Mouse (Mus musculus) frontal cortex, postnatal 25 days (tissue): ENCODE results near the gene Cdkal1.

Source experiments
- DNase-seq, 2 experiments: peaks; one replicate each; pipeline ENCODE4 v3.0.0; 2022; ENCODE audit warnings: low spot score in 2 of 2

The Cdkal1 gene

DNA sequence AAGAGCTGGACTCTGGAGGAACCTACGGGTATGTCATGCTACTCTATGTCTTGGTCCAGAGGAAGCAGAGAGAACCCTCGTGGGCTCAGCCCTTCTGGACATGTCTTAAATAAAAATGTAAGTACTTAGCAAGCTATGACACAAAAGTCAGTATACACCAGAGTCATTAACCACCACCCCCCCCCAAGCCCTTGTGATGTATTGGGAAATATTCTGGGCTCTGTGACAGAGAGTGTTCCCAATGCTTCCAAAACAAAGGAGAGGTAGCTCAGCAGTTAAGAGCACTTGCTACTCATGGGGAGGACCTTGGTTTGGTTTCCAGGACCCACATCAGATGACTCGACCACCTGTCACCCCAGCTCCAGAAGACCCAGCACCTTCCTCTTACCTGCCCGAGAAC lies 606.9 kb downstream of the Cdkal1 start:
- no peak for DNase-seq

DNA sequence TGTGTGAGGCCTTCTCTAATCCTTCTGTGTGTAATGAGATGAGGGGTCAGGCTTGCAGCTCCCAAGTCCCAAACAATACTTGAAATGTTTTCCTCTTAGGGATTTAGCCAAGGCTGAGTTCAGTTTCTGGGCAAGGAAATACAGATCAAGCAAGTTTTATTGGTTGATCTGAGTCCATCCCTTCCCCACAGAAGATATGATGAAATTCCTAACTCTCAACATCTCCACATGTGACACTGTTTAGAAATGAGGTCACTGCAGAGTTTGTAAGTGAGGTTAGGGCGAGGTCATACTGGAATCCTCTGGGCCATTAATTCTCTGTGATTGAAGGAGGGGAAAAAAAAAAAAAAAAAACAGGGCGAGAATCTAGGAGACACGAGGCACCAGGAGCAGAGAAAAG lies 607.7 kb downstream of the Cdkal1 start:
- no peak for DNase-seq

DNA sequence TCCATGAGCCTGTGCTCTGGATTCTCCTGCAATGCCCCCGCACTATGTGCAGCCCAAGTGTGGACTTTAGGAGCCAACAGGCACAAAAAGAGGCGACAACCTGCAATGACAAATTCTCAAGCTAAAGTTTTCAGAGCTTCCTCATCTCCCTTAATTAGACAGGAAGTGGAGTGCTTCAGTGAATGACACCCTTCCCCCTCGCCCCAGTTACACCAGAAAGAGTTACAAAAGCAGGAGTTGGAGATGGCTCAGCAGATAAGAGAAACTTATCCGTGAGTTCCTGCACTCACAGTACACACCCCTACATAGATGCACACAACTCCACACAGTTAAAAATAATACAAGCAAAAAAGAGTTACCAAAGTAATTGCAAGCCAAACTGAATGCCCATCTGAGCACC lies 620.4 kb downstream of the Cdkal1 start:
- DNase-seq = no peak

DNA sequence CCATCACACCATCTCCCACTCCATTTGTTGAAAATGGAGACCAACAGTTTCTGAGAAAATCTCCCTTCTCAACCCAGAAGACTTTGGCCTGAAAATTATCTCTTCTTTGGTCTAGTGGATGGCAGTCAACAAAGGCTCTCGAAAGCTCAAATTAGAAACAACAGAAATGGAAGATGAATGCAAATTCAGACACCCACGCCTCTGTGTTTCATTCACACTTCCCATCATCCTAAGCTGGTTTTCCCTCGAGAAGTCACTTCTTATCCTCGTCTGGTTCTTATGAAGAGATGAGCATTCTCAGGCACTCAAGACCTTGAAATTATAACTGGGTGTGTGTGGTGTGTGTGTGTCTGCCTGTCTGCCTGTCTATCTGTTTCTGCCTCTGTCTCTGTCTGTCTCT lies 621.0 kb downstream of the Cdkal1 start:
- DNase-seq = no peak

GRCm38 (mm10) chr13:29233970-29234369 lies 621.5 kb downstream of the Cdkal1 start:
- no peak for DNase-seq

GRCm38 (mm10) chr13:29232681-29233080 lies 622.8 kb downstream of the Cdkal1 start:
- no peak for DNase-seq

GRCm38 (mm10) chr13:29224815-29225214 lies 630.7 kb downstream of the Cdkal1 start:
- no peak for DNase-seq

DNA sequence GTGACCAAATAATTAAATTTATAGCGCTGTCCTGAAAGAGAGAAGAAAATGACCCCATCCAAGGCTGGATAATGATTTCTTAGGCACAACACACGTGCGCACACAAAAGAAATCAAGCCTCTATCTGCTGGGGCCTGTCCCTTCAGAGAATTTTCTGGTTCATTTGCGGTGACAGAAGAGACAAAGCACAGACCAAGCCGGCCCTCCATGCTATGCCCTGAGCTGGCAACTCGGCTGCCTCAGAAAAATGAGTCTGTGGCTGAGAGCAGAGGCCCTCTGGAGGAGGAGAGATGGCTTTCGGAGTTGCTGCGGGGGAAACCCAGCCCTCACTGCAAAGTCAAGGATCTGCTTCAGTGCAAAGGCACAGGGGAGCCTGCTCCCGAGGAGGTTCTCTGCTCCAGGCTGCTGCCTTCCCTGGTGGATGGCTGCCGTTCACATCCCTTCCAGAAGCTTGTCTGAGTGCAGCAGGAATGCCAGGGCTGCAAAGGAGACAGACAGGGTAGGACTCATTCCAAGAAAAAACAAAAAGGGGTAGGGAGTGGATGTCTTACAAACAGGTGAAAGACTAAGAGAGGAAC lies 633.1 kb downstream of the Cdkal1 start:
- DNase-seq = no peak

GRCm38 (mm10) chr13:29221646-29222045 lies 633.8 kb downstream of the Cdkal1 start:
- DNase-seq = no peak

DNA sequence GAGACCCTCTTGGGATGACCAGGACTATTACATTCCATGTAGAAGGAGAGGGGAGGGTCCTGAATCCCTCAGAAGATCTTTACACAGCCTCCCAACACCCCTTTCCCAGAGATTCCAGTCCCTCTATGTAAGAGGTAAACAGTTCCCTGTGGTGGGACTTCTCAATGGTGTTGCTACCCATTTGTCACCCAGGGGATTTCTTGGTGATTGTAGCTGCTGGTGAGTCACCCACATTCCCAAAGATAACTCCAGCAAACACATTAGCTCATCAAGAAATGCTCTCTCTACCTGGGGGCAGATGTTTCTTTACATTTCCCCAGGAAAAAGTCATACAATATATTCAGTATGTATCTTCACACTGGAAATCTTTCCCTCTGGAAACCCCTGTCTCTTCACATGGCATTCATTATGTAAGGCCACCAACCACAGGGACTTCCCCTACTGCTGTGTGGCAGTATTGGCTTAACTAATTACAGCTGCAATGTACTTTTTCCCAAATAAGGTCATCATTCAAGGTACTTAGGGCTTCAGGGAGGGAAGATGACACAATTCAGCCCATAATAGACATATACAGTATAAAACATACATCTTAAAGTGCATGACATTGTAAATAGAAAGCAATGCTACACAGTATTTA lies 636.8 kb downstream of the Cdkal1 start:
- DNase-seq = no peak

DNA sequence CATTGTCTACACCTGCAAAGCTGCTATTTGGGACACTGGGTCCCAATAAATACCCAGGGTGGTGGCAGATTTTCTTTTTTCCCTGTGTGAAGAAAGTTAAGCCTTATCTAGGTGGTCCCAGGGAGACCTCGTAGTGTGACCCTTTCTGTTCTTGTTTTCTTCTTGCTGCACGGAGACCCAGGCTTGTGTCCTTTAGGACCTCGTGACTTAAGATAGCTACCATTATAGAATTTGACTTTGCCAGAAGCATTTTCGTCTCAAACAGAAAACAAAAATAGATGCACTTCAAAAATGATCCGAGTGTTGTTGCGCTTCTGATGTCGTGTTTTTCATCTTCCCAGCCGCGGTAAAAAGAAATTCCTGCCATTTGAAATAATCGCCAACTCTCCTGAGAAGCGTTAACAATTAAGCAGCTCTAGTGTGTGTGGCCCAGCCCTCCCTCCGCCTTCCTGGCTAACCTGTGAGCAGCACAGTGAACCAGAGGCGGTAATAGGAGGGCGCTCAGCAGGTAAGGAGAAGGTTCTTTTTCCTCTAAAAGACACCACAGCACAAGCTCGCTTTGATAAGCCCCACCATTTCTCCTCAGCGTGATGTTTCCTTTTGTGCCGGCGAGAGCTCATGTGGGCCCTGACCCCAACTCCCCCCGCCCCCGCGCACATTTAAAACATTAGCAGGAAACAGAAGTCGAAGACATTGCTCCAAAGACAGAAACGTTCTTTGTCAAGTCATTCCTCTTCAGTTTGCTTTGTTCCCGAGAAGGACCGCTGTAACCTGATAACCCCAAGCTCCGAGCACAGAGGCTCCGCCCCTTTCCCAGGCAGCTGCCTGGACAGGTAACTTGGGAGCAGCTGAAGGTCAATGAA lies 645.1 kb downstream of the Cdkal1 start:
- DNase-seq = no peak

- DNase-seq = no peak
Observed at GRCm38 (mm10) chr13:29208749-29209148, 646.7 kb downstream of the Cdkal1 start.

GRCm38 (mm10) chr13:29203856-29204255 lies 651.6 kb downstream of the Cdkal1 start:
- DNase-seq = no peak

GRCm38 (mm10) chr13:29203426-29203825 lies 652.0 kb downstream of the Cdkal1 start:
- no peak for DNase-seq

GRCm38 (mm10) chr13:29202562-29202961 lies 652.9 kb downstream of the Cdkal1 start:
- DNase-seq = no peak

DNA sequence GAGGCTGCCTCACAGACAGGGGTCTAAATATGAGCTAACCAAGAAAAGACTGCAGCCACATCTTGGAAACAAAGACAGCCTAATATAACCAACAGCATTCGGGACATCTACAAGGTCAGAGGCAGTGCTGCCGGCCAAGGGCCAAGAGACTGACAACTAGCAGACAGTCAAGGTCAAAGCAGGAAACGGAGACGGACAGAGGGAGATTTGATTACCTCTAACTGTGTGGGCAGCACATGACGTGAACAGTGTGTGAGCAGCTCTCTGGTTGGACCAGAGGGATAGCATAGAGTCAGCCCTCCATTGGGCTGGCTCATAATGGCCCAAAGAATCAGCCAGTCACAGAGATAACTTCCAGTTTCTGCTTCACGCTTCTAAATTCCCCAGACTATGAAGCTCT lies 655.8 kb downstream of the Cdkal1 start:
- no peak for DNase-seq

- DNase-seq = no peak
Observed at GRCm38 (mm10) chr13:29196798-29197498, 658.5 kb downstream of the Cdkal1 start.

- DNase-seq = no peak
Observed at GRCm38 (mm10) chr13:29195722-29196121, 659.8 kb downstream of the Cdkal1 start.

- no peak for DNase-seq
Observed at GRCm38 (mm10) chr13:29194946-29195345, 660.5 kb downstream of the Cdkal1 start.

GRCm38 (mm10) chr13:29192697-29193096 lies 662.8 kb downstream of the Cdkal1 start:
- no peak for DNase-seq

DNA sequence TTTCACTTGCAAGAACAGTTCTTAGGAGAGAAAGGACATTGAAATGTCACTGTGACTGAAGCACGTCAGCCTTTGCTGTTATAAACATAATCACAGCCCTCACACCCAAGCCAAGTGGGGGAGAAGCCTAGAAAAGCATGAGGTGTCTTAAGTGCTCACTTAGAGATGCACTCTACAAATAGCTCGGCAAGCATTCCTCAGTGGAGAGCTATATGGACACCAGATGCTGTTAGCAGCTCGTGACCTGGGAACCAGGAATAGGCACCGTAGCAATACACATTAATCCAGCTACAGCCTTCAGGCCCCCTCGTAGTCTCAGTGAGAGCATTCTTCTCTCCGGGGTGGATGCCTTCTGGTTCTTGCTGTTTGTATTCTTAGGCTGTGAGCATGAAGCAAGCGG lies 664.9 kb downstream of the Cdkal1 start:
- DNase-seq = no peak

GRCm38 (mm10) chr13:29186748-29187147 lies 668.7 kb downstream of the Cdkal1 start:
- DNase-seq = no peak
